Mouse (Mus musculus) brain, adult 10 weeks (tissue): ENCODE data around the gene Fxyd2. TPM values are rescaled to one million over a fixed set of nuclear protein-coding genes. Genes with fewer than 3 reads are reported as not detected.

Experiments
- polyA plus RNA-seq: library from polyadenylated mRNA; stranded (reverse); fragments of 350-450 nt; fragmentation: Illumina TruSeq; extraction: RNeasy Lipid Tissue Mini Kit (QIAGEN cat#74804); gene quantifications from one replicate; pipeline ENCODE4 v1.2.3, GENCODE M21; 2015; ENCODE audit warnings: low read depth, low replicate concordance

Gene Fxyd2
- 10.0 TPM for polyA plus RNA-seq

DNA sequence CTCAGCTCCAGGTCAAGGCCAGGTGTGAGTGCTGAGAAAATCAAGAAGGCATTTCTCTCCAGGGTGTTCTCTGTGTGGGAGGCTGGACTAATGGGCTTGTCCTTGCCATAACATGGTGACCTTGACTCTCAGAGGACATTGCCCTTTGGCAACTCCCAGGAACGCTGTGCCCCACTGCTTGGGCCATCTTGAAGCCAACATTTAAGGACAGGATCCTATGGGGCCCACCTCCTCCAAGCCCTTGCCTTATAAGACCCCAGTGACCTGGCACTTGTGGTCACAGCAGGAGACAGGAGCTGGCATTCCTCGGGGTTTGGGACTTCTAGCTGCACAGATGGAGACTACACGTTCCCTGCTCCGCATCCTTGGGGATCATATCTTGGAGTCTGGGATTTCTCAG is at the start of gene Fxyd2:
Fxyd2 (plus strand) TSS at position 236 of the 400 bp plus-strand sequence.

DNA sequence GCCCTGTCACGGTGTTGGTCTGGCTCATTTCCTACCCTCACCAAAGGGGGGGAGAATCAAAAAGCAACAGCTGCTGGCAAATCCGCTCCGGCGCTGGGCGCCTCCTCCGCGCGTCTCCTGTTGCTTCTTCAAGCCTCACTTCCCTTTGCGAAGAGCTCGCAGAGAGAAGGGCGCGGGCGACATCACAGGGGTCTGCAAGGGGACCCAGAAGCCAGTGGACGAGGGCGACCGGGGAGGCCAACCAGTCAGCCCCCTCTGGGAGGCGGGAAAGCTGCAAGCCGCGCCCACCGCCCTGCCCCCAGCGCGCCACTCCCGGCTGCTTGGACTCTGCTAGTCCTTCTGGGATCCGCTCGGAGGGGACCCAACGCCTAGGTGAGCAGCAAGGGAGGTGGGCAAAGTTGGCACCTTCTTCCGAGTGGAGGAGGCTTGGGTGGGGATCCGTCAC is 29.3 kb upstream of the Fxyd2 start, which contains the start of gene Fxyd6:
Fxyd6 (plus strand) TSS at position 69 of the 445 bp plus-strand sequence.

DNA sequence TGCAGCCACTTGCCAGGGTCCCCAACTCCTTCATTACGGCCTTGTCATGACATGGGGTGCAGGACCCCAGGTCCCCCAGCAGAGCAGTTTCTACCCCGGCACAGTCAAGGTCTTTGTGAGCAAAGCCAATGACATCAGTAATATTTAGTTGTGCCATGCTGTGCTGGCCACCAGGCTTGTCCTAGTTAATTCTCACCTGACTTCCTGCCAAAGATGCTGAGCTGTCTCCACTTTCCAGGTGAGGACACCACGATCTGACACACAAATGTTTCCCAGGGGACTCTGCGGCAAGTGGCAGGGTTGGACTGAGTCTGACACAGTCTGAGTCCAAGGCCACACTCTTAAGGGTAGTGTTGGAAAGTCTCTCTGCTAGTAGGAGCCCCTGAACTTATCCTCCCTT is 27.0 kb downstream of the Fxyd2 start, which contains the start of gene Dscaml1:
Dscaml1 (plus strand) TSS at position 173 of the 400 bp plus-strand sequence.

Other genes starting within 250 kb of the Fxyd2 start
- 1.2 TPM for gene BC049352, start 217.7 kb upstream of the Fxyd2 start, polyA plus RNA-seq
- gene Tmprss4, start 195.6 kb upstream of the Fxyd2 start, polyA plus RNA-seq: 0.21 TPM
- 5.2 TPM for gene Il10ra, start 130.5 kb upstream of the Fxyd2 start, polyA plus RNA-seq
- gene Tmprss13, start 80.6 kb upstream of the Fxyd2 start, polyA plus RNA-seq: not detected
- gene Fxyd6, start 29.5 kb upstream of the Fxyd2 start, polyA plus RNA-seq: 143 TPM
- 21.2 TPM for gene Dscaml1, start 27.0 kb downstream of the Fxyd2 start, polyA plus RNA-seq